Mouse (Mus musculus) limb, embryonic 13.5 days (tissue): ENCODE data around the gene Abhd12. TPM values are rescaled to one million over a fixed set of nuclear protein-coding genes. Genes with fewer than 3 reads are reported as not detected.
"Not testable (repeated sequence)": the region's sequence is repeated elsewhere in the genome, so short reads cannot be mapped to it uniquely, and the experiment has no call there.

ENCODE experiments used
- ATAC-seq: fragments of 200-750 bp; cut with Nextera tagmentation; 2 replicates; pipeline ENCODE4 v1.8.0; 2017; ENCODE audit warnings: low read depth, moderate number of reproducible peaks, moderate TSS enrichment; ENCODE audit not compliant: low FRiP score
- H3K27ac ChIP-seq: fragments of 300-500 bp; sonication (generic); 2 replicates; pipeline ENCODE4 v1.5.1; 2015; ENCODE audit warnings: inconsistent platforms, mild to moderate bottlenecking, moderate library complexity
- H3K27me3 ChIP-seq: fragments of 300-500 bp; sonication (generic); 2 replicates; pipeline ENCODE4 v1.6.1; 2015; ENCODE audit warnings: mild to moderate bottlenecking, inconsistent platforms
- H3K36me3 ChIP-seq: fragments of 300-500 bp; sonication (generic); 2 replicates; pipeline ENCODE4 v1.6.1; 2015; ENCODE audit warnings: inconsistent platforms, mild to moderate bottlenecking, moderate library complexity
- H3K4me1 ChIP-seq: fragments of 300-500 bp; sonication (generic); 2 replicates; pipeline ENCODE4 v1.6.1; 2015; ENCODE audit warnings: inconsistent platforms
- H3K4me2 ChIP-seq: fragments of 300-500 bp; sonication (generic); replicated peaks from 2 replicates; pipeline ENCODE4 v1.6.1; 2015; ENCODE audit warnings: inconsistent platforms, mild to moderate bottlenecking, moderate library complexity
- H3K4me3 ChIP-seq: fragments of 300-500 bp; sonication (generic); 2 replicates; pipeline ENCODE4 v1.5.1; 2015; ENCODE audit warnings: moderate library complexity, mild to moderate bottlenecking, inconsistent platforms
- H3K9ac ChIP-seq: fragments of 300-500 bp; sonication (generic); 2 replicates; pipeline ENCODE4 v1.6.1; 2015; ENCODE audit warnings: mild to moderate bottlenecking, inconsistent platforms
- H3K9me3 ChIP-seq: fragments of 300-500 bp; sonication (generic); 2 replicates; pipeline ENCODE4 v1.6.1; 2016; ENCODE audit warnings: inconsistent platforms
- WGBS: fragments of 180-500 bp; shearing (Covaris S2); methylation state at CpG from one replicate; pipeline ENCODE4 v1.1.7; 2015; 5-methylcytosine and 5-hydroxymethylcytosine counted together
- polyA plus RNA-seq: library from polyadenylated mRNA; unstranded; fragments of >200 nt; fragmentation: Nextera tagmentation; extraction: Ambion mirVana; gene quantifications from 2 replicates; pipeline ENCODE4 v1.2.1, GENCODE M21; 2015

The Abhd12 gene
- polyA plus RNA-seq, 1 experiment from 2014 or later: 68.1 TPM

DNA sequence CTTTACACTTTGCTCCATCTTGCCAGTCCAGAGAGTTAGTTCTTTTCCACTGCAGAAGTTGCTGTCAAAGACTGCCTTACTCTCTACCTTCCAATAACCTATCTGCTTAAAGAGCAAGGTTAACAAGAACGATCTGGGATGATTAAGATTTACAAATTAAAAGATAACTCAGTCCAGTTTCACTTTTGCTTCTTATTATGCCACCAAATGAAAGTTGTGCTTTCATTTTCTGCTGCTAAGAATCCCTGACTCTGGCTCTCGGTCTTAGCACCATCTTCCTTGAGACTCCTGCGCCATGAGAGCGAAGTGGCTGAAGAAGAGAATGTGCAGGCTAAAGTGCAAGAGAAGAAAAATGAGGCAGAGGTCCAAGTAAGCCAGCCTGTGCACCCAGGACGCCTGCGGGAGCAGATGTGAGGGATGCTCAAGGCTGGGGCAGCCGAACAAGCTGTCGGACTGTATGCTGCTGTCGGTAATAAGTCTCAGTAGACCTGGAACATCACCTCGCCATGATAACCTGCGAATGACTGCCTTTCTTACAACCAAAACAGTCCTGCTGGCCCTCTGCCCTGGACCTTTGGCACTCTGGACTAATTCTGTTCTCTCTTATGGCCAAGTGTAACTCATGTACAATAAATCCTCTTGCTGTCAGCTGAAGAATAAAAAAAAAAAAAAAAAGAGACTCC lies 22.6 kb upstream of the Abhd12 start:
- H3K4me1 ChIP-seq: no peaks in the 10 kb centered on the region
- no peak overlapping the region for H3K9ac ChIP-seq
- ATAC-seq: no peak
- H3K36me3 ChIP-seq: peaks cover 72% of the 10 kb centered on the region
- H3K4me2 ChIP-seq: no peak overlapping the region
- H3K9me3 ChIP-seq: no peaks in the 10 kb centered on the region
- no peak overlapping the region for H3K4me3 ChIP-seq
- 93% methylated on average over 11 of the region's 11 CpGs for WGBS
- no peak overlapping the region for H3K27ac ChIP-seq
- H3K27me3 ChIP-seq: no peaks in the 10 kb centered on the region

DNA sequence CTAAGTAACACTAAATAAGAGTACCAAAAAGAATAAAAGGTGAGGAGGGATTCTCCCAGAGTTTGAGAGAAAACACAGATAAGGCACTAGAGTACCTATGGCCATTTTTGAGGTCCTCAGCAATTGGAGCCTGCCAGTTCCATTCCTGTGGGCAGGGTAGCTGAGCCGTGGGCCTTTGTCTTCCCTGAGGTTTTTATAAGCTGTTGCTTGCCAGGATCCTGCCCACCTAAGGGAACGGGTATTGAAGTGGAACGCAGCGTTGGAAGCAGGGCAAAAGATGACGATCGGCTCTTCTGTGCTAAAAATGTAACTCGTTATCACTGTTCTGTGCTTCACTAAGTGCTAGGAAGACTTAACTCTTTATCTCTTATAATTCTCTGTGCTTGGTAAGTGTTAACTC lies 19.0 kb upstream of the Abhd12 start:
- ATAC-seq: no peak
- no peak overlapping the region for H3K27ac ChIP-seq

DNA sequence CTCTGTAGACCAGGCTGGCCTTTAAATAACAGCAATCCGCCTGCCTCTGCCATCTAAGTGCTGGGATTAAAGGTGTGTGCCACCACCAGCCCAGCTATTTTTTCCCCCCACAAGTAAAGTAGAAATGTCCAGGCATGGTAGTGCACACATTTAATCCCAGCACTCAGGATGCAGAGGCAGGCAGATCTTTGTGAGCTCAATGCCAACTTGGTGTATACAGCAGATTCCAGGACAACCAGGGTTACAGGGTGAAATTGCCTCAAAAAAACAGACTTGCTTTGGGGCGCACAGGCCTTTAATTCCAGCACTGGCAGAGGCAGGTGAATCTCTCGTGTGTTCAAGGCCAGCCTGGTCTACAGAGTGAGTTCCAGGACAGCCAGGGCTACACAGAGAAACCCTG lies 18.5 kb upstream of the Abhd12 start:
- Histone ChIP-seq H3K9me3 (no peaks in the 10 kb centered on the region), H3K4me2 (no peak overlapping the region), H3K36me3 (peaks cover 56% of the 10 kb centered on the region), H3K27me3 (no peaks in the 10 kb centered on the region), H3K4me3 (no peak overlapping the region), H3K27ac (no peak overlapping the region), H3K4me1 (no peaks in the 10 kb centered on the region), H3K9ac (no peak overlapping the region)
- 91% methylated on average over 3 of the region's 3 CpGs for WGBS
- ATAC-seq: no peak

More for the DNA sequence above, 19.0 kb upstream of the Abhd12 start:
- Histone ChIP-seq H3K4me2 (no peak overlapping the region), H3K27me3 (no peaks in the 10 kb centered on the region), H3K36me3 (peaks cover 54% of the 10 kb centered on the region), H3K9me3 (no peaks in the 10 kb centered on the region), H3K4me1 (no peaks in the 10 kb centered on the region), H3K9ac (no peak overlapping the region), H3K4me3 (no peak overlapping the region)
- 85% methylated on average over 7 of the region's 7 CpGs for WGBS

DNA sequence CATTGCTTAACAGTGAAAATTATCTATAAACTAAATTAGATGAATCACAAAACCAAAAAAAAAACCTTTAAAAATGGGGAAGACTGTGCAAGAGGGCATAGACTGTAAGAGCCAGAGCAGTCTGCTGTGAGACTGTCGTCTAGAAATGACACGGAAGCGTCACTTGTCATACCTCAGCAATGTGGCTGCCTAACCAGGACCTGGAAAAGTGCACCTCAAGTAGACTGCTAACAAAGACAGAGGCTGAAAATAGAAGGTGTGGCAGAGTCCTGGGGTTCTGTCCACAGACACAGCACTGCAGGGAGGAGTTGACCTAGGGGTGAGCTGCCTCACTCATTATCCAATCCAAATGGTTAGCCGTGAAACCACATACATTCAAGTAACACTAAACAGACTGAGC lies 17.6 kb upstream of the Abhd12 start:
- peaks cover 52% of the 10 kb centered on the region for H3K36me3 ChIP-seq
- no peaks in the 10 kb centered on the region for H3K9me3 ChIP-seq
- no peaks in the 10 kb centered on the region for H3K4me1 ChIP-seq
- H3K27me3 ChIP-seq: no peaks in the 10 kb centered on the region
- no peak overlapping the region for H3K9ac ChIP-seq
- no peak for ATAC-seq
- H3K27ac ChIP-seq: no peak overlapping the region
- H3K4me3 ChIP-seq: no peak overlapping the region
- H3K4me2 ChIP-seq: no peak overlapping the region
- WGBS: 93% methylated on average over 4 of the region's 4 CpGs

DNA sequence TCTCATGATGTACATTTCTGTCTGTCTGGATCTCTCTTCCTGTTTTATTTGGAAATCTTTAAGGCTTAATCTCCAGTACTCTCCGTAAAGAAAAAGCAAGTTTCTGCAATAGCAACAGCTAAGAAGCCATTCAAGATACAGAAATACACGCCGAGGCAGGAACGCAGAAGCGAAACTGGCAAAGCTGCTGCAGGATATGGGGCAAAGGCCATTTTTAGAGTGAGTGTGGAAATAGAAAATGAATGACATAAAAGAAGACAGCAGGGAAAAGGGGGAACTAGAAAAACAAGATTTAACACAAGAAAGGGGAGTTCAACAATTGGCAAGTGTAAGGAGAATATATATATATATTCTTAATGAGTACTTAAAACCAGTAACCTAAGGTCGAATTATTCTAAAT lies 17.2 kb upstream of the Abhd12 start:
- 94% methylated on average over 6 of the region's 6 CpGs for WGBS

DNA sequence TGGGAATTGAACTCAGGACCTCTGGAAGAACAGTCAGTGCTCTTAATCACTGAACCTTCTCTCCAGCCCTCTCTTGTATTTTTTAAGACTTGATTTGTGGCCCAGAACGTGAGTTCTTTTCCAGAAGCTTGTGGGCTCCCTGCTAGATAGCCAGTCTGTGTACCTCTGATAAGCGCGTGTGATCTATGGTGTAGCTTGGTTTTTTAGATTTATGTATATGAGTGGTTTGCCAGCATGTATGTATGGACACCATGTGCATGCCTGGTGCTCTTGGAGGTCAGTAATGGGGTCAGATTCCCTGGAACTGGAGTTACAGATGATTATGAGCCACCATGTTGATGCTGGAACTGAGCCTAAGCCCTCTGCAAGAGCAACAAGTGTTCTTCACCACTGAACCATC lies 16.0 kb upstream of the Abhd12 start:
- H3K27ac ChIP-seq: no peak overlapping the region
- H3K9me3 ChIP-seq: no peaks in the 10 kb centered on the region
- H3K4me2 ChIP-seq: no peak overlapping the region
- no peaks in the 10 kb centered on the region for H3K4me1 ChIP-seq
- no peak overlapping the region for H3K4me3 ChIP-seq
- H3K9ac ChIP-seq: no peak overlapping the region
- no peaks in the 10 kb centered on the region for H3K27me3 ChIP-seq
- 88% methylated on average over 3 of the region's 3 CpGs for WGBS
- peaks cover 50% of the 10 kb centered on the region for H3K36me3 ChIP-seq
- ATAC-seq: no peak

More for the DNA sequence above, 17.2 kb upstream of the Abhd12 start:
- Histone ChIP-seq H3K9me3 (no peaks in the 10 kb centered on the region), H3K4me1 (no peaks in the 10 kb centered on the region), H3K4me3 (no peak overlapping the region), H3K27ac (no peak overlapping the region), H3K27me3 (no peaks in the 10 kb centered on the region), H3K9ac (no peak overlapping the region), H3K4me2 (no peak overlapping the region), H3K36me3 (peaks cover 52% of the 10 kb centered on the region)
- no peak for ATAC-seq

DNA sequence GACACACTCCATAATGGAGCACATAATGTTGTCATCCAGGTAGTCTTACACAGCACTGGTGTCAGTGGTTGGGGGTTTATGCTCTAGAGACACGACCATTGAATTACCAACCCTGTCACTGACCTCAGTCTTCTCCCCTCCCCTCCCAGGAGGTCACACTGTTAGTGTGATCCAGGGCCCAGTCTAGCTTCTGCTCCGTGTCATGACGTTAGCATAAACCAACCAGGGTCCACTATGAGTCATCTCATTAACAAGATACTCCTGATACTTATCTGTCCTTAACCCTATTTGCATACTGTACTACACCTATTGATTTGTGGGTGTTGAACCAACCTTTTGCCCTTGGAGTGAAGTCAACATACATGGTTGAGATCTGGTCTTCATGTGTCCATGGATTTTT lies 14.2 kb upstream of the Abhd12 start:
- H3K9me3 ChIP-seq: no peaks in the 10 kb centered on the region
- peaks cover 44% of the 10 kb centered on the region for H3K36me3 ChIP-seq
- H3K4me2 ChIP-seq: no peak overlapping the region
- no peak overlapping the region for H3K27ac ChIP-seq
- no peaks in the 10 kb centered on the region for H3K27me3 ChIP-seq
- no peaks in the 10 kb centered on the region for H3K4me1 ChIP-seq
- H3K4me3 ChIP-seq: no peak overlapping the region
- ATAC-seq: no peak
- H3K9ac ChIP-seq: no peak overlapping the region
- WGBS: 96% methylated on average over 3 of the region's 3 CpGs

DNA sequence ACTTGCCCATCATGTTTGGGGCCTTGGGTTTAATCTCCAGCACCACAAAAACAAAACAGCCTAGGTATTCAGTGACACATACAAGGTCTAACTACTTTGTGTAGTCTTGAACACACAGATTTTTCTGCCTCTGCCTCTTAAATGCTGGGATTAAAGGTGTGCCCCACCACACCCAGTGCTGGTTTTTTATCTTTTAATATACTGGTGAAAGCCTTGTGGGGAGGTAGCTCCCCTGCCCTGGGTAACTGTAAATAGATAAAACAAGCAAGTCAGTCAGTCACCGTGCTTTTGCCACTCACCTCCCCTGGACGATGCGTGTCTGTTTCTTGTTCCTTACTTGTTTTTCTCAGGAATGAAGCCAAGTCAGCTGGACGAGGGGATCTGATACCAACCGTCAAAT lies 11.2 kb upstream of the Abhd12 start:
- Histone ChIP-seq H3K27ac (no peak overlapping the region), H3K4me3 (no peak overlapping the region), H3K9me3 (no peaks in the 10 kb centered on the region), H3K9ac (no peak overlapping the region), H3K36me3 (peaks cover 31% of the 10 kb centered on the region), H3K27me3 (no peaks in the 10 kb centered on the region), H3K4me2 (no peak overlapping the region), H3K4me1 (no peaks in the 10 kb centered on the region)
- no peak for ATAC-seq
- WGBS: 94% methylated on average over 5 of the region's 5 CpGs

DNA sequence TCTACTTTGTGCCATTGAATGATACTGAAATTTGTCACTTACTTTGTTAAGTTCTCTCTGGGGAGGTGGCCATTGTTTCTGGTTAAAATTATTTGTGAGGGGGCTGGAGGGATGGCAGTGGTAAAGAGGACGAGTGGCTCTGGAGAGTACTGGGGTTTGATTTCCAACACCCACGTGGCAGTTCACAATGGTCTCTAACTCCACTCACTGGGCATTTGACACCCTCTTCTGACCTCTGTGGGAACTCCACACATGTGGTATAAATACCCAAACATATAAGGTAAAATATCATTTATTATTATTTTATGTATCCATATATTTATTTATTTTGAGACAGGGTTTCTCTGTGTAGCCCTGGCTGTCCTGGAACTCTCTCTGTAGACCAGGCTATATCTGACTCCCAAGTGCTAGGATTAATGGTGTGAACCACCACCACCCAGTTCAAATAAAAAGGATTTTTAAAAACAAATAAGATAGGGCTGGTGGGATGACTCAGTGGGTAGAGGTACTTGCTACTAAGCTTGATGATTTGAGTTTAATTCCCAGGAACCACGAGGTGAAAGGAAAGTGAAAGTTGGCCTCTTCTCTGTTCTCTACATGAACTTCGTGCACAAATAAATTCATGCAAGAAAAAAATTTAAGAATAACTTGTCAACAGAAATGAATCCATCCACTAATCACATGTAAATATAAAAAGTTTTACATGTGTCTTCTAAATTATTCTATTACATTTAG lies 10.4 kb upstream of the Abhd12 start:
- no peak overlapping the region for H3K27ac ChIP-seq
- 77% methylated on average over 4 of the region's 4 CpGs for WGBS
- no peak overlapping the region for H3K4me3 ChIP-seq
- peaks cover 31% of the 10 kb centered on the region for H3K36me3 ChIP-seq
- H3K27me3 ChIP-seq: no peaks in the 10 kb centered on the region
- H3K9me3 ChIP-seq: no peaks in the 10 kb centered on the region
- H3K9ac ChIP-seq: no peak overlapping the region
- no peak overlapping the region for H3K4me2 ChIP-seq
- ATAC-seq: no peak
- H3K4me1 ChIP-seq: 0 out of 2 replicates have a peak, but pooled peaks cover 3% of the 10 kb centered on the region

DNA sequence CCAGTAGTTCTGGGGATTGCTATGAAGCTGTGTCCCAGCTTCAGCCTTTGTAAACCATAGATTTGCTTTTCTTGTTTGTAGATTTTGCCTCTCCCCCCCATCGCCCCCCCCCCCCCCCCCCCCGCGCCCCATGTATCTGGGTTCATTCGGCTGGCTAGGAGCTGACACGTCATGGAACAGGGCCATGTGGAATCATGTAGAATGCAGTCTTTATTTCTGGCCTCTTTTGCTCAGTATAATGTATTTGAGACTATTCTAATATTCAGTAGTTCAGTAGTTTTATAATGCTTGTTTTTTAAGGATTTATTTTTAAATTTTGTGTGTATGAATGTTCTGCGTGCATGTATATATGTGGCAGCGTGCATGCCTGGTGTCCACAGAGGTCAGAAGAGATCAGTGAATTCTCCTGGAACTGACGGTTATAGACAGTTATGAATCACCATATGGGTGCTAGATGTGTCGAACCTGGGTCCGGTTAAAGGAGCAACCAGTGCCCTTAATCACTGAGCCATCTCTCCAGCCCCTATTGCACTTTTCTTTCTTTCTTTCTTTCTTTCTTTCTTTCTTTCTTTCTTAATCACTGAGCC lies 5.8 kb upstream of the Abhd12 start:
- H3K36me3 ChIP-seq: peaks cover 4% of the 10 kb centered on the region; the same call in 1 of the 2 replicates
- peak overlapping the region; percentile 60 for H3K4me3 ChIP-seq
- no peak for ATAC-seq
- H3K9me3 ChIP-seq: no peaks in the 10 kb centered on the region
- WGBS: 33% methylated on average over 8 of the region's 10 CpGs
- peak overlapping the region; percentile 73 for H3K9ac ChIP-seq
- H3K4me1 ChIP-seq: 0 out of 2 replicates have a peak, but pooled peaks cover 3% of the 10 kb centered on the region
- H3K4me2 ChIP-seq: peak overlapping the region; percentile 72
- H3K27ac ChIP-seq: peak overlapping the region; percentile 52; the same call in 1 of the 2 replicates
- H3K27me3 ChIP-seq: no peaks in the 10 kb centered on the region

DNA sequence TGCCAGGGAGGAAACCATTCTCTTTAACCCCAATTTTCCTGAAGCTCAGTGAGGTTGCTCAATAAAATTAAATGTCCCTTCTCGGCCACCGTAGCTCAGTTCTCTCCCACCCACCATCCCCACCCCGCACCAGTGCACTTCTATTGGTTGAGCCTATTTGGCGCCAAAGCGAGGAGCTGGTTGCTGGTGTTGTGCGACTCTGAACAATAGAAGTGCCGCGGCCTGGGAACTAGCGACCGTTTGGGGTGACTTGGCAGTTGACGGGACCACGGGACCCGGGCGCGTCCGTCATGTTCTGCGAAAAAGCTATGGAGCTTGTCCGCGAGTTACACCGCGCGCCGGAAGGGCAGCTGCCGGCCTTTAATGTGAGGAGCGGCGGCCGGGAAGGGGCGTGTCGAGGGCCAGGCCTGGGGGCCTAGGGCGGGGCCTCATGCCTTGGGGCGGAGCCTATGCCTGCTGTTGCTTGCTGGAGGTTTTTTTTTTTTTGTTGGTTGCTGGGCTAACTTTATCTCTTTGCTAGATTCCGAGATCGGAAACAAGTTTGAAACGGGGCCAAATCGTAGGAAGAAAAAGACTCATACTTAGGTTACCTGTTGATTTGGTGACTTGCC lies 5.0 kb upstream of the Abhd12 start:
- 0 out of 2 replicates have a peak, but pooled peaks cover 3% of the 10 kb centered on the region for H3K4me1 ChIP-seq
- ATAC-seq: peak; percentile 96

DNA sequence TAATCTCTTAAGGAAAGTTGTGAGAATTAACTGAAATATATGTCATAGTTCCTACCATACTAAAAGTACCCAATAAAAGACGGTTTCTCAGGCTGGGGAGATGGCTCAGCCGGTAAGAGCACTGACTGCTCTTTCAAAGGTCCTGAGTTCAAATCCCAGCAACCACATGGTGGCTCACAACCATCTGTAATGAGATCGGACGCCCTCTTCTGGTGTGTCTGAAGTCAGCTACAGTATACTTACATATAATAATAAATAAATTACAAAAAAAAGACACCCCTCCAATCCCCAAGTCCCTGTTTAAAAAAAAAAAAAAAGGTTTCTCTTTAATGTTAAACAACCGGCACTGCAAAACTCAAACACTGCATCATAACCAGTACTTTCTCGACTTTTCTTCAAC lies 4.3 kb upstream of the Abhd12 start:
- not testable (repeated sequence) for ATAC-seq, H3K36me3 ChIP-seq, H3K27me3 ChIP-seq, H3K27ac ChIP-seq, H3K9me3 ChIP-seq, H3K4me1 ChIP-seq
- Histone ChIP-seq H3K9ac (0 out of 2 replicates have a peak overlapping the region, but pooled peaks have one; percentile 35), H3K4me2 (peak overlapping the region; percentile 72), H3K4me3 (peak overlapping the region; percentile 60)
- 47% methylated on average over 6 of the region's 6 CpGs for WGBS

More for the DNA sequence above, 5.0 kb upstream of the Abhd12 start:
- no peaks in the 10 kb centered on the region for H3K9me3 ChIP-seq
- no peaks in the 10 kb centered on the region for H3K36me3 ChIP-seq
- H3K4me2 ChIP-seq: peak overlapping the region; percentile 72
- under 1% methylated on average over 35 of the region's 35 CpGs for WGBS
- peak overlapping the region; percentile 60 for H3K4me3 ChIP-seq
- peak overlapping the region; percentile 82; the same call in 1 of the 2 replicates for H3K27ac ChIP-seq
- no peaks in the 10 kb centered on the region for H3K27me3 ChIP-seq
- peak overlapping the region; percentile 73 for H3K9ac ChIP-seq
